Mouse (Mus musculus) neural tube, embryonic 12.5 days (tissue): ENCODE results near the gene Phykpl. TPM values are rescaled to one million over a fixed set of nuclear protein-coding genes. Genes with fewer than 3 reads are reported as not detected.
"Not testable (repeated sequence)": the region's sequence is repeated elsewhere in the genome, so short reads cannot be mapped to it uniquely, and the experiment has no call there.

ENCODE experiments used
- ATAC-seq: fragments of 200-750 bp; cut with Nextera tagmentation; 2 replicates; pipeline ENCODE4 v1.8.0; 2017; ENCODE audit warnings: low read depth, mild to moderate bottlenecking, moderate TSS enrichment, moderate library complexity; ENCODE audit not compliant: low FRiP score
- H3K27ac ChIP-seq: fragments of 300-500 bp; sonication (generic); 2 replicates; pipeline ENCODE4 v1.5.1; 2016
- H3K27me3 ChIP-seq: fragments of 300-500 bp; sonication (generic); replicated peaks from 2 replicates; pipeline ENCODE4 v1.6.1; 2016; ENCODE audit warnings: mild to moderate bottlenecking
- H3K36me3 ChIP-seq: fragments of 300-500 bp; sonication (generic); 2 replicates; pipeline ENCODE4 v1.6.1; 2016; ENCODE audit warnings: mild to moderate bottlenecking
- H3K4me1 ChIP-seq: fragments of 300-500 bp; sonication (generic); 2 replicates; pipeline ENCODE4 v1.6.1; 2016
- H3K4me2 ChIP-seq: fragments of 300-500 bp; sonication (generic); replicated peaks from 2 replicates; pipeline ENCODE4 v1.6.1; 2016; ENCODE audit warnings: mild to moderate bottlenecking
- H3K4me3 ChIP-seq: fragments of 300-500 bp; sonication (generic); 2 replicates; pipeline ENCODE4 v1.5.1; 2016
- H3K9ac ChIP-seq: fragments of 300-500 bp; sonication (generic); 2 replicates; pipeline ENCODE4 v1.6.1; 2016; ENCODE audit warnings: mild to moderate bottlenecking
- H3K9me3 ChIP-seq: fragments of 300-500 bp; sonication (generic); 2 replicates; pipeline ENCODE4 v1.6.1; 2016; ENCODE audit warnings: mild to moderate bottlenecking
- WGBS: fragments of 180-500 bp; shearing (Covaris S2); methylation state at CpG from one replicate; pipeline ENCODE4 v1.1.7; 2016; 5-methylcytosine and 5-hydroxymethylcytosine counted together
- polyA plus RNA-seq: library from polyadenylated mRNA; unstranded; fragments of >200 nt; fragmentation: Nextera tagmentation; extraction: Ambion mirVana; gene quantifications from 2 replicates; pipeline ENCODE4 v1.2.1, GENCODE M21; 2016

Gene Phykpl
- polyA plus RNA-seq, 1 experiment from 2014 or later = 14.4 TPM

DNA sequence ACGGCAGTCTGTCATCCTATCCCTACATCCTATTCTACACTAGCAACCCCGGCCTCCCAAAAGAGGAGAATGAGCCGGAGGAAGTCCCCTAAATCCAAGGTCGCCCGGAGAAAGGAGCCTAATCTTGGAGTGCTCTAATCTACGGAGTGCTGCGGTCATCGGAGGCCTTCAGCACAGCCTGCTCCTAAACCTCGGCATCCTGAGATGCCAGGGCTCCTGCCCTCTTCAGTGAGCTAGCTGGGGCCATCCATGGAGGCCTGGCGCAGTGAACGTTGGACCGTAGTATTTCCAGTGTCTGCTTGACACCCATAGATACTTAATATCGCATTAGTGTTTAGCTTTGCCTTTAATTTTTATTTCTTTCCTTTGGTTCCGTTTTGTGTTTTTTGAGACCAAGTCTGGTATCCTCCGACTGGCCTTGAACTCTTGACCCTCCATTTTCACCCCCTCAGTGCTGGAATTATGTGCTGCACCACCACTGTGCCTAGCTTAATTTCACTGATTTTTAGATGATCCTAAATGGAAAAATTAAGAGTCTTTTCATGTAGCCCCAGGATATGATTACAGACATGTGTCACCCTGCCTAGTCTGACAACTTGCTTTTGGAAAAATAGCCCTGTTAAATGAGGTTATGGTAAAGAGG lies 22.7 kb downstream of the Phykpl start:
- Histone ChIP-seq H3K4me3 (peak overlapping the region; percentile 100), H3K9ac (peak overlapping the region; percentile 64), H3K4me2 (peak overlapping the region; percentile 66), H3K27ac (peak overlapping the region; percentile 80), H3K9me3 (no peaks in the 10 kb centered on the region), H3K4me1 (peaks cover 25% of the 10 kb centered on the region), H3K27me3 (no peaks in the 10 kb centered on the region), H3K36me3 (peaks cover 30% of the 10 kb centered on the region)
- 11% methylated on average over 15 of the region's 15 CpGs for WGBS
- peak; percentile 75 for ATAC-seq

GRCm38 (mm10) chr11:51609266-51609909 lies 24.8 kb downstream of the Phykpl start:
- Histone ChIP-seq H3K4me1 (peaks cover 9% of the 10 kb centered on the region), H3K4me2 (no peak overlapping the region), H3K4me3 (no peak overlapping the region), H3K36me3 (peaks cover 8% of the 10 kb centered on the region), H3K27ac (no peak overlapping the region), H3K9me3 (no peaks in the 10 kb centered on the region), H3K27me3 (no peaks in the 10 kb centered on the region), H3K9ac (no peak overlapping the region)
- WGBS = 86% methylated on average over 3 of the region's 3 CpGs
- no peak for ATAC-seq

- not testable (repeated sequence) for H3K27ac ChIP-seq, ATAC-seq, H3K4me1 ChIP-seq, H3K4me3 ChIP-seq, H3K4me2 ChIP-seq, H3K9me3 ChIP-seq, H3K36me3 ChIP-seq, H3K9ac ChIP-seq, H3K27me3 ChIP-seq
- WGBS = 89% methylated on average over 5 of the region's 5 CpGs
Observed at GRCm38 (mm10) chr11:51609940-51610339, 25.4 kb downstream of the Phykpl start.

GRCm38 (mm10) chr11:51614256-51614655 lies 29.7 kb downstream of the Phykpl start:
- no peak overlapping the region for H3K4me3 ChIP-seq
- no peaks in the 10 kb centered on the region for H3K36me3 ChIP-seq
- WGBS = 84% methylated on average over 8 of the region's 8 CpGs
- H3K27ac ChIP-seq = no peak overlapping the region
- no peak overlapping the region for H3K9ac ChIP-seq
- H3K9me3 ChIP-seq = no peaks in the 10 kb centered on the region
- no peaks in the 10 kb centered on the region for H3K27me3 ChIP-seq
- no peak overlapping the region for H3K4me2 ChIP-seq
- peaks cover 8% of the 10 kb centered on the region; the same call in 1 of the 2 replicates for H3K4me1 ChIP-seq
- no peak for ATAC-seq

DNA sequence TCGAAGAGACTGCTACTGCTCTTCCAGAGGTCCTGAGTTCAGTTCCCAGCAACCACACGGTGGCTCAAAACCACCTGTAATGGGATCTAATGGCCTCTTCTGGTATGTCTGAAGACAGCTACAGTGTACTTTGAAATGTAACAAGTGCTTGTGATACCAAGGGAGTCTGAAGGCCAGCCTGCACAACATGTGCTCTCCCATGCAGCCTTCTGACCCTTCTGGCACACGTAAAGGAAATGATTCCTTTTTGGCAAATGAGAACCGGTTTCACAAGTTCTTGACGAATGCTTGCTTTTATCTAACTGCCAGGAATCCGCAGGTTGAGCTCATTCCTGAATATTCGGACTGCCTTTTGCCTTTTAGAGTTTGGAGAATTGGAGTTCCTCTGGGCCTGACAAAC lies 30.6 kb downstream of the Phykpl start:
- Histone ChIP-seq H3K4me1 (peaks cover 10% of the 10 kb centered on the region), H3K27ac (no peak overlapping the region), H3K9ac (peak overlapping the region; percentile 42; the same call in 1 of the 2 replicates), H3K36me3 (no peaks in the 10 kb centered on the region), H3K4me2 (peak overlapping the region; percentile 59), H3K9me3 (no peaks in the 10 kb centered on the region), H3K4me3 (0 out of 2 replicates have a peak overlapping the region, but pooled peaks have one; percentile 24), H3K27me3 (no peaks in the 10 kb centered on the region)
- ATAC-seq = no peak
- 55% methylated on average over 7 of the region's 7 CpGs for WGBS

GRCm38 (mm10) chr11:51615601-51616000 lies 31.0 kb downstream of the Phykpl start:
- WGBS = 6% methylated on average over 14 of the region's 14 CpGs
- Histone ChIP-seq H3K4me3 (peak overlapping the region; percentile 24), H3K4me1 (peaks cover 14% of the 10 kb centered on the region), H3K9ac (peak overlapping the region; percentile 42; the same call in 1 of the 2 replicates), H3K9me3 (no peaks in the 10 kb centered on the region), H3K27ac (no peak overlapping the region), H3K4me2 (peak overlapping the region; percentile 59), H3K36me3 (no peaks in the 10 kb centered on the region), H3K27me3 (no peaks in the 10 kb centered on the region)
- 0 out of 2 replicates have a peak, but pooled peaks have one; percentile 14 for ATAC-seq

DNA sequence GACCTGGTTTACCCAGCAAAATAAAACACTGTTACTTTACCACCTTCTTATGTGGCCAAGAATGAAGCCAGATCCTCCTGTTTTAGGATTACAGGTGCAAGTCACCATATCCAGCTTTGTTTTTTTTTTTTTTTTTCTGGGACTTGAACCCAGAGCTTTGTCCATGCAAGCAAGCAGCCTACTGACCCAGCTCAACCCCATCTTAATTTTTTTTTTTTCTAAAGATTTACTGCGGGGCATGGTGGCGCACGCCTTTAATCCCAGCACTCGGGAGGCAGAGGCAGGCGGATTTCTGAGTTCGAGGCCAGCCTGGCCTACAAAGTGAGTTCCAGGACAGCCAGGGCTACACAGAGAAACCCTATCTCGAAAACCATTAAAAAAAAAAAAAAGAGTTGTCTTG lies 31.6 kb downstream of the Phykpl start:
- WGBS = 96% methylated on average over 7 of the region's 7 CpGs
- not testable (repeated sequence) for H3K4me3 ChIP-seq, H3K36me3 ChIP-seq, H3K9ac ChIP-seq, H3K27me3 ChIP-seq, H3K9me3 ChIP-seq, ATAC-seq, H3K27ac ChIP-seq
- Histone ChIP-seq H3K4me1 (peaks cover 20% of the 10 kb centered on the region), H3K4me2 (peak overlapping the region; percentile 59)

DNA sequence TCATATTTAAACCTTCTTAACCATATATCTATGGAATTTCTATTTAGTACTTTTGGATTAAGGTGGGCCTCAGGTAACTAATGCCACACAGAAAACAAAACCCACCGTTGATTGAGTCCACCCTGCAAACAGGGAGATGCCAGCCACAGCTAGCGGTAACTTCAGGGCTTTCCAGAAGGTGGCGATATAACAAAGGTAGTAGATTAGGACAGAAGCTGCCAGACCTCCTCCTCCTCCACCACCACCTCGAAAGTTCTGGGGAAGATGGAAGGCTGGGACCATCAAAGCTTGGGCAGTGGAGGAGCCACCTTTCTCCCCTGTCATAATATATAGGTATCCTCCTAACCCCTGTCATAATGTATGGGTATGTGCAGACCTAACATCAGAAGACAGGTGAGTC lies 33.1 kb downstream of the Phykpl start:
- Histone ChIP-seq H3K9ac (no peak overlapping the region), H3K27me3 (no peaks in the 10 kb centered on the region), H3K4me3 (no peak overlapping the region), H3K36me3 (peaks cover 10% of the 10 kb centered on the region), H3K4me1 (peaks cover 20% of the 10 kb centered on the region), H3K9me3 (no peaks in the 10 kb centered on the region), H3K4me2 (no peak overlapping the region), H3K27ac (no peak overlapping the region)
- ATAC-seq = no peak
- WGBS = 7% methylated on average over 4 of the region's 4 CpGs

GRCm38 (mm10) chr11:51618894-51619408 lies 34.4 kb downstream of the Phykpl start:
- Histone ChIP-seq H3K36me3 (peaks cover 22% of the 10 kb centered on the region), H3K4me3 (peak overlapping the region; percentile 84), H3K4me2 (peak overlapping the region; percentile 84), H3K4me1 (peaks cover 20% of the 10 kb centered on the region), H3K27ac (no peak overlapping the region), H3K27me3 (no peaks in the 10 kb centered on the region), H3K9me3 (no peaks in the 10 kb centered on the region), H3K9ac (peak overlapping the region; percentile 17; the same call in 1 of the 2 replicates)
- 54% methylated on average over 8 of the region's 8 CpGs for WGBS
- ATAC-seq = no peak

GRCm38 (mm10) chr11:51619409-51620060 lies 35.0 kb downstream of the Phykpl start, which contains the start of gene Nhp2:
TSS of gene Nhp2 (plus strand) at chr11:51619735.
- Histone ChIP-seq H3K36me3 (peaks cover 28% of the 10 kb centered on the region), H3K27ac (no peak within 1 kb of the TSS), H3K9me3 (no peaks in the 10 kb centered on the region), H3K4me2 (peak within 1 kb of the TSS; percentile 84), H3K4me1 (peaks cover 20% of the 10 kb centered on the region), H3K27me3 (no peaks in the 10 kb centered on the region), H3K4me3 (peak within 1 kb of the TSS; percentile 84), H3K9ac (peak within 1 kb of the TSS; percentile 72)
- peak; percentile 91 for ATAC-seq
- WGBS = under 1% methylated on average over 51 of the region's 51 CpGs

DNA sequence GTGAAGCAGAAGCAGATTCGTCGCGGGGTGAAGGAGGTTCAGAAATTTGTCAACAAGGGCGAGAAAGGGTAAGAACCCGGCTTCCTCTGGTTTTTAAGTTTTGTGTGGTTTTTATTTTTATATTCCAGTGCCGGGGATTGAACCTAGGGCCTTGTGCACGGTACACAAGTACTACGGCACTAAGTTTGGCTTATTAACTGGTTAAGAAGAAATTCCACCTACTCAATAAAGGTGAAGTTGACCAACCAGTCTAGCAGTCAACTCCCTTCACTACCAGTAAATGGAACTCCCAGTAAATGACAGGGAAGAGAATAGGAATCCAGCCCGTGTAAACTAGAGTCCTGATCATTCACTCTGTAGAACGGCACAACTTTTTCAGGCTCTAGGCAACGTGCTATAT lies 35.5 kb downstream of the Phykpl start:
- ATAC-seq = no peak
- Histone ChIP-seq H3K27me3 (no peaks in the 10 kb centered on the region), H3K4me1 (peaks cover 20% of the 10 kb centered on the region), H3K4me3 (peak overlapping the region; percentile 84), H3K27ac (no peak overlapping the region), H3K36me3 (peaks cover 33% of the 10 kb centered on the region), H3K9me3 (no peaks in the 10 kb centered on the region), H3K9ac (peak overlapping the region; percentile 72), H3K4me2 (peak overlapping the region; percentile 84)
- WGBS = 3% methylated on average over 11 of the region's 11 CpGs

GRCm38 (mm10) chr11:51621776-51622175 lies 37.2 kb downstream of the Phykpl start:
- H3K27me3 ChIP-seq = no peaks in the 10 kb centered on the region
- H3K9ac ChIP-seq = no peak overlapping the region
- no peak overlapping the region for H3K4me3 ChIP-seq
- no peaks in the 10 kb centered on the region for H3K9me3 ChIP-seq
- 98% methylated on average over 2 of the region's 2 CpGs for WGBS
- no peak overlapping the region for H3K4me2 ChIP-seq
- no peak overlapping the region for H3K27ac ChIP-seq
- peaks cover 12% of the 10 kb centered on the region for H3K4me1 ChIP-seq
- ATAC-seq = no peak
- peaks cover 50% of the 10 kb centered on the region for H3K36me3 ChIP-seq
